Comparison of ENCODE assay signal across 9 mouse cellular contexts in genomic region chr7:73593645-73594385, GRCm38 (mm10). TPM values are rescaled to one million over a fixed set of nuclear protein-coding genes. Genes with fewer than 3 reads are reported as not detected.
DNase-seq lines count a peak whose midpoint lies in the region; ATAC-seq lines count a peak whose summit lies in the region.
"Had no signal": no experiment of that assay in that cellular context is flagged by ENCODE, and none has a peak within 500 bp of the region (broad histone marks: within the 10 kb centered on the region; RNA-seq: fewer than 3 reads in every experiment).

No protein-coding gene starts in this region.

- H3K4me1 ChIP-seq in forebrain, embryonic 11.5 days (replicated peaks; ENCODE audit: control insufficient read depth, insufficient read depth, low read length) = peaks cover 10% of the 10 kb centered on the region; the same call in 1 of the 2 replicates
- peaks cover 44% of the 10 kb centered on the region for H3K4me1 ChIP-seq in forebrain, embryonic 15.5 days
- peaks cover 23% of the 10 kb centered on the region for H3K4me1 ChIP-seq in lung, embryonic 16.5 days (replicated peaks; ENCODE audit: control insufficient read depth, insufficient read depth, low read length)
- H3K4me1 ChIP-seq in intestine, embryonic 16.5 days (ENCODE audit: control insufficient read depth, insufficient read depth, low read length) = peaks cover 36% of the 10 kb centered on the region
- H3K4me1 ChIP-seq in neural tube, embryonic 13.5 days (replicated peaks) = peaks cover 60% of the 10 kb centered on the region

- no peaks in the 10 kb centered on the region for H3K36me3 ChIP-seq in forebrain, embryonic 11.5 days (ENCODE audit: control insufficient read depth, insufficient read depth, low read length)
- H3K36me3 ChIP-seq in forebrain, embryonic 15.5 days = no peaks in the 10 kb centered on the region
- H3K36me3 ChIP-seq in lung, embryonic 16.5 days (ENCODE audit: control insufficient read depth, insufficient read depth, low read length) = no peaks in the 10 kb centered on the region
- H3K36me3 ChIP-seq in intestine, embryonic 16.5 days (ENCODE audit: control insufficient read depth, insufficient read depth, low read length) = no peaks in the 10 kb centered on the region
- no peaks in the 10 kb centered on the region for H3K36me3 ChIP-seq in neural tube, embryonic 13.5 days

- no peak overlapping the region for H3K4me3 ChIP-seq in forebrain, embryonic 11.5 days (ENCODE audit: low read depth, low read length)
- H3K4me3 ChIP-seq in forebrain, embryonic 15.5 days = no peak overlapping the region
- H3K4me3 ChIP-seq in lung, embryonic 16.5 days (ENCODE audit: low read length) = no peak overlapping the region
- H3K4me3 ChIP-seq in intestine, embryonic 16.5 days (ENCODE audit: low read length) = no peak overlapping the region
- H3K4me3 ChIP-seq in neural tube, embryonic 13.5 days = no peak overlapping the region

- peak overlapping the region; percentile 18; the same call in 1 of the 2 replicates for H3K27ac ChIP-seq in forebrain, embryonic 11.5 days (ENCODE audit: low read depth, low read length)
- no peak overlapping the region; the same call in 1 of the 2 replicates for H3K27ac ChIP-seq in forebrain, embryonic 15.5 days (replicated peaks)
- peak overlapping the region; percentile 31 for H3K27ac ChIP-seq in lung, embryonic 16.5 days (ENCODE audit: low read length)
- peak overlapping the region; percentile 23; the same call in 1 of the 2 replicates for H3K27ac ChIP-seq in intestine, embryonic 16.5 days (ENCODE audit: low read length)
- peak overlapping the region; percentile 18; the same call in 1 of the 2 replicates for H3K27ac ChIP-seq in neural tube, embryonic 13.5 days (replicated peaks)

- H3K4me2 ChIP-seq in forebrain, embryonic 11.5 days (ENCODE audit: low read depth, low read length, severe bottlenecking) = peak overlapping the region; percentile 53
- no peak overlapping the region for H3K4me2 ChIP-seq in forebrain, embryonic 15.5 days (replicated peaks)
- 0 out of 2 replicates have a peak overlapping the region, but pooled peaks have one; percentile 3 for H3K4me2 ChIP-seq in lung, embryonic 16.5 days (ENCODE audit: low read depth, low read length)
- no peak overlapping the region for H3K4me2 ChIP-seq in intestine, embryonic 16.5 days (ENCODE audit: low read depth, low read length)
- peak overlapping the region; percentile 62 for H3K4me2 ChIP-seq in neural tube, embryonic 13.5 days

- no peak for DNase-seq in forebrain, embryonic 11.5 days (ENCODE audit: low spot score)
- DNase-seq in lung, postnatal 10 days = no peak
- no peak for DNase-seq in frontal cortex, postnatal 10 days (ENCODE audit: low spot score in 2 of 2)
- DNase-seq in testis, postnatal 14 days (ENCODE audit: low spot score) = no peak
- DNase-seq: layer of hippocampus, postnatal 36 days had no signal

- ATAC-seq in forebrain, embryonic 11.5 days (replicated peaks; ENCODE audit: low FRiP score) = no peak
- ATAC-seq in forebrain, embryonic 15.5 days (replicated peaks) = no peak
- ATAC-seq in lung, embryonic 16.5 days (ENCODE audit: low read depth) = no peak
- no peak for ATAC-seq in intestine, embryonic 16.5 days
- no peak for ATAC-seq in neural tube, embryonic 13.5 days (ENCODE audit: low read depth)

- H3K9ac ChIP-seq in forebrain, embryonic 11.5 days (ENCODE audit: low read length) = no peak overlapping the region
- no peak overlapping the region for H3K9ac ChIP-seq in forebrain, embryonic 15.5 days (replicated peaks)
- H3K9ac ChIP-seq in lung, embryonic 16.5 days (ENCODE audit: low read length) = peak overlapping the region; percentile 2; the same call in 1 of the 2 replicates
- H3K9ac ChIP-seq in intestine, embryonic 16.5 days (ENCODE audit: low read depth, low read length) = no peak overlapping the region
- no peak overlapping the region for H3K9ac ChIP-seq in neural tube, embryonic 13.5 days

- no peaks in the 10 kb centered on the region for H3K9me3 ChIP-seq in forebrain, embryonic 11.5 days (ENCODE audit: control insufficient read depth, low read length)
- H3K9me3 ChIP-seq in forebrain, embryonic 15.5 days = no peaks in the 10 kb centered on the region
- no peaks in the 10 kb centered on the region for H3K9me3 ChIP-seq in lung, embryonic 16.5 days (ENCODE audit: control insufficient read depth, low read length)
- no peaks in the 10 kb centered on the region for H3K9me3 ChIP-seq in intestine, embryonic 16.5 days (ENCODE audit: control insufficient read depth, low read length)
- H3K9me3 ChIP-seq in neural tube, embryonic 13.5 days = no peaks in the 10 kb centered on the region

- 76% methylated on average over 17 of the region's 17 CpGs for WGBS in forebrain, embryonic 11.5 days
- WGBS in forebrain, embryonic 15.5 days = 76% methylated on average over 17 of the region's 17 CpGs
- 78% methylated on average over 16 of the region's 17 CpGs for WGBS in lung, embryonic 16.5 days
- WGBS in intestine, embryonic 16.5 days = 75% methylated on average over 17 of the region's 17 CpGs
- WGBS in neural tube, embryonic 13.5 days = 76% methylated on average over 17 of the region's 17 CpGs

- H3K27me3 ChIP-seq in forebrain, embryonic 11.5 days (ENCODE audit: control insufficient read depth, insufficient read depth, low read length) = no peaks in the 10 kb centered on the region
- no peaks in the 10 kb centered on the region for H3K27me3 ChIP-seq in forebrain, embryonic 15.5 days
- no peaks in the 10 kb centered on the region for H3K27me3 ChIP-seq in lung, embryonic 16.5 days (ENCODE audit: control insufficient read depth, insufficient read depth, low read depth, low read length)
- H3K27me3 ChIP-seq in intestine, embryonic 16.5 days (replicated peaks; ENCODE audit: control insufficient read depth, insufficient read depth, low read length) = no peaks in the 10 kb centered on the region
- no peaks in the 10 kb centered on the region for H3K27me3 ChIP-seq in neural tube, embryonic 13.5 days

RNA-seq across cellular contexts. Expression of gene Chd2, which starts 52.2 kb away (rescaled TPM):
- 61.0 and 66.1 TPM in 2 replicates for polyA plus RNA-seq in forebrain, embryonic 11.5 days (2014; fragmentation: Nextera tagmentation; extraction: Ambion mirVana)
- polyA plus RNA-seq in forebrain, embryonic 15.5 days (2015; fragmentation: Nextera tagmentation; extraction: Ambion mirVana) = 58.0 and 67.1 TPM in 2 replicates
- polyA plus RNA-seq in lung, embryonic 16.5 days (2015; fragmentation: Nextera tagmentation; extraction: Ambion mirVana) = 53.7 and 58.9 TPM in 2 replicates
- polyA plus RNA-seq in intestine, embryonic 16.5 days (2015; fragmentation: Nextera tagmentation; extraction: Ambion mirVana) = 40.1 and 41.1 TPM in 2 replicates
- 34.6 and 45.5 TPM in 2 replicates for polyA plus RNA-seq in neural tube, embryonic 13.5 days (2015; fragmentation: Nextera tagmentation; extraction: Ambion mirVana)

Comparison
In these comparisons a context has a peak if more than half of its experiments do, and no peak if none do; other contexts are left out.
1. H3K4me2 ChIP-seq: peak in forebrain, embryonic 11.5 days (single experiment), lung, embryonic 16.5 days (single experiment) and neural tube, embryonic 13.5 days (single experiment); none in forebrain, embryonic 15.5 days (single experiment) and intestine, embryonic 16.5 days (single experiment).